Mouse (Mus musculus) urinary bladder, postnatal 0 days (tissue): ENCODE data around the gene 1700029F12Rik. TPM values are rescaled to one million over a fixed set of nuclear protein-coding genes. Genes with fewer than 3 reads are reported as not detected.

Experiments
- polyA plus RNA-seq: library from polyadenylated mRNA; unstranded; fragments of >200 nt; fragmentation: Nextera tagmentation; extraction: Ambion mirVana; gene quantifications from 2 replicates; pipeline ENCODE4 v1.2.1, GENCODE M21; 2015

Gene 1700029F12Rik
- polyA plus RNA-seq, result not detected in 2 replicates

DNA sequence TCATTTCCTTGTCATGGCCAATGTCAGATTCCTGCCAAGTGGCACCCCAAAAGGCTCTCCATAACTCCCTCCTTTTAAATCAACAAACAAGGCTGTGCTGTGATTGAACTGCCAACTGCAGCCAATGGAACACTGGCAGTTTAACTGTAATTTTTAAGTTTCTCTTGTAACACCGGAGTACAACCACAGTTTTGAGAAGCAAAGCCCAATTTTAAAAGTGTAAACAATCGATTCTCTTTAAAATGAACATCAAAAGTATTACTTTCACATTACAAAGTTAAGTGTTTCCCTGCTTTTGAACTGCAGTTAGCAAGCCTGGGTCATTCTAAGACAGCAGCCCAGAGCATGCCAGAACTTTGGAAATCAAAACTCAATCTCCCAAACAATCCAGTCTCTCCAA, at the start of gene 1700029F12Rik:
TSS of gene 1700029F12Rik (minus strand) at position 101 of the 400 bp plus-strand sequence.

DNA sequence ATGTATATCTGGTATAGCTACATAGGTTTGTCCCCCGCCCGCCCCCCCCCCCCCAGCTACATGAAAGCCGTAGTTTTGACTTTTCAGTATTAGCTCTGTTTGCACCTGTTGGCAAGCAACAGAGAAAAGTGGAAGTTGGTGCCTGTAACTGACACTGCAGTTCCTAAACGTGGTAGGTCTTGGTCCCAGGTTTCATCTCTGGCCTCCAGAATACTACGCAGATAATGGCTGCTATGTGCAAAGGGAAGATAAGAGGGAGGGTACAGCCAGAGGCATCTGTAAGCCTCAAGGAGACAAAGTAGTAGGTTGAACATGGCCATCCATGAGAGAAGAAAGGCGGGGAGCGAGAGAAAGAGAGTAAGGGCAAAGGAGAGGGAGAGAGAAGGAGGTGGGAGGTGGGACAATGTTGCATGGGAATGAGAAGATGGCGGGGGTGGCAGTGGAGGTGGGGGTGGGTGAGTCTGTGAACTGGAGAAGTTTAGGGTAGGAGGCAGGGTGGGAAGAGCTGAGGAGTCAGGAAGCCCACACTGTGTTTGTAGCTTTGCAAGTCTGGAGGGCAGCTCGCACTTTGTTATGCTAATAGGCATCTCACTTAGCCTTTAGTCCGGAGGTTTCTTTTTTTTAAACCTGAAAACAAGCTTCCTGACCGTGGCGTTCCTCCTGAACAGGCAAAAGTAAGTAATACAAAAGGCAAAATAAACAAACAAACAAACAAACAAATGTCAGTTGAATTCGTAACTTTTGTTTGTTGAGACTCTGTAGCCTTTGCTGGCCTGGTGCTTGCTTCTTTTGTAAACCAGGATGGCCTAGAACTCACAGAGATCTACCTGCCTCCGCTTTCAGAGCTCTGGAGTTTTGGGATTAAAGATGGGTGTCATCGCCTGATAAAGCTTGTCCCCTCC, 32.7 kb upstream of the 1700029F12Rik start, which contains the start of gene Fam169a:
TSS of gene Fam169a (plus strand) at position 638 of the 902 bp plus-strand sequence.

Other genes with a start within 250 kb of the 1700029F12Rik start
- 0.64 and 0.82 TPM in 2 replicates for gene Gcnt4, start 109.7 kb downstream of the 1700029F12Rik start, polyA plus RNA-seq
- gene Fam169a, start 32.9 kb upstream of the 1700029F12Rik start, polyA plus RNA-seq, result 0.85 and 0.92 TPM in 2 replicates
- gene Gm6169, start 64.9 kb upstream of the 1700029F12Rik start, polyA plus RNA-seq, result 7.3 and 8.4 TPM in 2 replicates
- gene Gfm2, start 103.6 kb upstream of the 1700029F12Rik start, polyA plus RNA-seq, result 11.5 and 12.1 TPM in 2 replicates
- 57.4 and 63.9 TPM in 2 replicates for gene Nsa2, start 103.6 kb upstream of the 1700029F12Rik start, polyA plus RNA-seq
- gene Hexb, start 164.0 kb upstream of the 1700029F12Rik start, polyA plus RNA-seq, result 52.4 and 61.8 TPM in 2 replicates
- 3.1 and 3.6 TPM in 2 replicates for gene Enc1, start 206.7 kb upstream of the 1700029F12Rik start, polyA plus RNA-seq